Mouse (Mus musculus) ovary, adult 18-20 months (tissue): ENCODE measurements at regions not wholly inside any gene's neighbourhood (a gene's known extent, or its start where the extent isn't known, plus 50 kb on each side); places are given as distances from the start of the nearest gene placed in this dataset.

ENCODE experiments used
- DNase-seq: peaks from one replicate; pipeline ENCODE4 v3.0.0; 2022; ENCODE audit warnings: low spot score, mixed read lengths

GRCm38 (mm10) chr6:51163882-51164281 is 268.6 kb upstream of the Nfe2l3 start:
- no peak for DNase-seq

GRCm38 (mm10) chr6:51167028-51167427 is 265.4 kb upstream of the Nfe2l3 start:
- no peak for DNase-seq

GRCm38 (mm10) chr6:51168048-51168447 is 264.4 kb upstream of the Nfe2l3 start:
- peak; percentile 26 for DNase-seq

GRCm38 (mm10) chr6:51168775-51169695 is 263.4 kb upstream of the Nfe2l3 start:
- no peak for DNase-seq

GRCm38 (mm10) chr6:51169971-51170411 is 262.5 kb upstream of the Nfe2l3 start:
- DNase-seq, result no peak

GRCm38 (mm10) chr6:51170414-51170813 is 262.1 kb upstream of the Nfe2l3 start:
- no peak for DNase-seq

- no peak for DNase-seq
These were observed 261.6 kb upstream of the Nfe2l3 start for GRCm38 (mm10) chr6:51170871-51171270.

- no peak for DNase-seq
These were observed 260.7 kb upstream of the Nfe2l3 start for GRCm38 (mm10) chr6:51171761-51172160.

- no peak for DNase-seq
These were observed 260.1 kb upstream of the Nfe2l3 start for GRCm38 (mm10) chr6:51172331-51172791.

GRCm38 (mm10) chr6:51172856-51173619 is 259.4 kb upstream of the Nfe2l3 start:
- DNase-seq, result peak; percentile 24

- DNase-seq, result no peak
These were observed 258.6 kb upstream of the Nfe2l3 start for GRCm38 (mm10) chr6:51173620-51174442.

- no peak for DNase-seq
These were observed 257.9 kb upstream of the Nfe2l3 start for GRCm38 (mm10) chr6:51174443-51175021.

- DNase-seq, result no peak
These were observed 256.6 kb upstream of the Nfe2l3 start for GRCm38 (mm10) chr6:51175616-51176590.

GRCm38 (mm10) chr6:51176791-51177433 is 255.6 kb upstream of the Nfe2l3 start:
- DNase-seq, result no peak

- no peak for DNase-seq
These were observed 254.8 kb upstream of the Nfe2l3 start for GRCm38 (mm10) chr6:51177701-51178060.

GRCm38 (mm10) chr6:51178061-51178791 is 254.2 kb upstream of the Nfe2l3 start:
- peak; percentile 45 for DNase-seq

GRCm38 (mm10) chr6:51178799-51179398 is 253.6 kb upstream of the Nfe2l3 start:
- DNase-seq, result no peak

- no peak for DNase-seq
These were observed 252.5 kb upstream of the Nfe2l3 start for GRCm38 (mm10) chr6:51179741-51180537.
